Mouse (Mus musculus) CH12.LX (cell line): ENCODE results near the gene Keap1.

Experiments used
- CTCF ChIP-seq, 2 experiments: IDR thresholded peaks in 1 of 2; conservative IDR thresholded peaks in 1 of 2; 2 replicates each; pipeline ENCODE4 v1.5.1; 2011 to 2012; ENCODE audit warnings: low read depth in 2 of 2, low read length in 2 of 2, improper control_type of control experiment in 1 of 2, inconsistent platforms in 1 of 2, mild to moderate bottlenecking in 1 of 2, moderate library complexity in 1 of 2
- E2F4 ChIP-seq: IDR thresholded peaks from 2 replicates; pipeline ENCODE4 v1.6.1; 2011; ENCODE audit warnings: low read depth, low read length, improper control_type of control experiment; ENCODE audit not compliant: insufficient replicate concordance
- POLR2A ChIP-seq: IDR thresholded peaks from 2 replicates; pipeline ENCODE4 v1.6.1; 2011; ENCODE audit warnings: low read depth, mild to moderate bottlenecking, improper control_type of control experiment, low read length
- ZKSCAN1 ChIP-seq: IDR thresholded peaks from 2 replicates; pipeline ENCODE4 v1.6.1; 2012; ENCODE audit warnings: low read depth, inconsistent platforms, low read length, improper control_type of control experiment, borderline replicate concordance

DNA sequence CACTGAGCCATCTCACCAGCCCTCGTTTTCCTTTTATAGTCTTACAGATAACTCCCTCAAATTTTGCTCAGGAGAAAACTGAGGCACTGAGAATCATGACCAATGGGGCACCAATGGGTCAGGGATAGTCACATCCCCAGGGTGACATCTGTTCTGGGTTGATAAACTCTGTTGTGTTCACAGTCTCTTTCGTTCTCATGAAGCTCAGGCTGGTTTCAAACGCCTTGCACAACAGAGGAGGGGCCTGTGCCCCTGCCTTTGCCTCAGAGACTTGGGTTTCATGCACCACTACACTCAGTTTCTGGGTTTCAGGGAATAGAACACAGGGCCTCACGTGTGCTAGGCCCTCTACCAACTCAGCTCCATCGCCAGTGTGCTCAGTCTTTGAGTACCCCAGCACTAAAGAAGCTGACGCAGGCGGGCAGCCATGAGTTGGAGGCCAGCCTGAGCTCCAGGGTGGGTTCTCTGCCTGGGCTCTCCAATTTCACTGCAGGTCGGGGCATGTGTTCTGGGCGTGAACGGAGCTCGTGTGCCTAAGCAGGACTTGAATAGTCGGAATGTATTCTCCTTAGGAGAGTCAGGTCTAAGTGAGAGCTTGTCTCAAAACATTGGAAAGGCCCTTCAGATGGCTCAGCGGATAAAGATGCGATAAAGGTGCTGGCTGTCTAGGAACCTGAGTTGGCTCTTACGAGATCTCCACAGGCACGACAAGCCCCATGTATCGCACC lies 25.3 kb upstream of the Keap1 start:
- TF ChIP-seq POLR2A (no peak), E2F4 (no peak), CTCF (conservative IDR thresholded peaks at IDR 0.05 in 1 of 2, IDR thresholded peaks at IDR 0.05 in 1 of 2; ENCODE audit: low read depth in 2 of 2, low read length in 2 of 2) (no peak), ZKSCAN1 (no peak)
